Mouse (Mus musculus) kidney, postnatal 25 days (tissue): Measurements from ENCODE around the gene Gm26992.

ENCODE experiments used
- DNase-seq, 2 experiments: peaks; one replicate each; pipeline ENCODE4 v3.0.0; 2021; ENCODE audit warnings: mixed read lengths in 2 of 2

Gene Gm26992

GRCm38 (mm10) chrX:103484050-103484449 lies 62.2 kb downstream of the Gm26992 start:
- peak in 1 of 2 experiments; percentile 62 for DNase-seq

DNA sequence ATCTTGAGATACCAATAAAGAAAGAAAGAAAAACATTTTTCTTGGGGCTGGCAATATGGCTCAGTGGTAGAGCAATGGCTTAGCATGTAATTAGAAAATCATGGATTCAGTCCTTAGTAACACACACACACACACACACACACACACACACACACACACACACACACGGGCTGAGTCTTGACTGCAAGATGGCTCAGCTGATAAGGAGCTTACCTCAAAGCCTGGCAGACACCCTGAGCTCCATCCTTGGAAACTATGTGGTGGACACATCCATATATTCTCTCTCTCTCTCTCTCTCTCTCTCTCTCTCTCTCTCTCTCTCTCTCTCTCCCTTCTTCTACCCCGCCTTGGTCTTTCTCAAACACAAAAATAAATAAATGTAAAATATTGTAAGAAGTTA lies 69.0 kb downstream of the Gm26992 start:
- DNase-seq, result no peak

GRCm38 (mm10) chrX:103492398-103493256 lies 70.8 kb downstream of the Gm26992 start:
- no peak for DNase-seq

DNA sequence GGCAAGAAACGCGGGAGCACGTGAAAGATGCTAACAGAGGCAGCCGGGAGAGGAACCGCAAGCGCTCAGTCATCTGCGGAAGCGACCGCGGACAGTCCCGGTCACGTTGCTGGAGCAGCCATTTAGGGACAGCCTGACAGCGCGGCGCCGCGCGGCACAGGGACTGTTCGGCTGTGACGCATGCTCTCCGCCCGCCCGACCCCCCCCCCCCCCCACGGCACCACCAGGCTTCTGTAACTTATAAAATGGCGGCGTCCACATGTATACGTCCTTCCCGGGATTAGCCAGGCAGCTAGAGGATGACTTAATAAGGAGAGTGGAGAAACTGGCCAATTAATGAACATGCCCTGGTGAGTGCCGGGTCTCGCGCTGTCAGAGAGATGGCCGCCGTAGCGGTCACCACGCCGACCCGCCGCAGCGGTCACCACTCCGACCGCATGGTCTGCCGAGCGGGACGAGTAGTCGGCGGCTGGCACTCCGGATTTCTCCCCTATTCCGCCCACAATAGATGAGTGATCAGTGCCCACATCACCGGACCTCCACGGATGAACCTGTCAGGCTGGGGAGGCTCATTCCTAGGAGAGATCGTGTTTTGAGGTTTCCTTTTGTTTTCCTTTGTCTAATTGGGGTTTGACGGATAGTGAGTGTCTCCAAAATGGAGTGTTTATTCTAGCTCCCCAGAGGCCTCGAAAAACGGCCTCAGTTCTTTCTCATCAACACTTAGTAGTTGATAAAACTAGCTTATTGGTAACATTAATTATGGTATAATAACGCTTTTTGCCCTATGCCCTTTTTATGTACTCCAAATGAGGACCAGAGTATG lies 71.8 kb downstream of the Gm26992 start:
- DNase-seq, result peak; percentile 61 to 88

GRCm38 (mm10) chrX:103499374-103499773 lies 77.6 kb downstream of the Gm26992 start:
- DNase-seq, result no peak

DNA sequence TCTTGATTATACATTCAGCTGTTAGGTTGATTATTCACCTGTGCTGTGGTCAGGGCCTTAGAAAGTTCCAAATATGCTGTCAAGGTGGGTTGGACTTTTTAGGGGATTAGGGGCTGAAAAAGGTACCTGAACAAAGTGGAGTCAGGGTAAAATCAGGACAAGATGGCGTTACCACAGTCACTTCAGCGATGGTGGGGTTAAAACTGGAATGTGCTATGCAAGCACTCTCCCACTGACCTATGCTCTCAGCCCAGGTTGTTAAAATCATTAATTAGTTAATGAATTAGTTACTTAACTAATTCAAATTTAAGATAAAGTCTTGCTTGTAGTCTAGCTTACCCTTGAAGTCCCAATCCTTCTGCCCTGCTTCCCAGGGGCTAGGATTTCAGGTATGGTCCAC lies 78.3 kb downstream of the Gm26992 start:
- no peak for DNase-seq

DNA sequence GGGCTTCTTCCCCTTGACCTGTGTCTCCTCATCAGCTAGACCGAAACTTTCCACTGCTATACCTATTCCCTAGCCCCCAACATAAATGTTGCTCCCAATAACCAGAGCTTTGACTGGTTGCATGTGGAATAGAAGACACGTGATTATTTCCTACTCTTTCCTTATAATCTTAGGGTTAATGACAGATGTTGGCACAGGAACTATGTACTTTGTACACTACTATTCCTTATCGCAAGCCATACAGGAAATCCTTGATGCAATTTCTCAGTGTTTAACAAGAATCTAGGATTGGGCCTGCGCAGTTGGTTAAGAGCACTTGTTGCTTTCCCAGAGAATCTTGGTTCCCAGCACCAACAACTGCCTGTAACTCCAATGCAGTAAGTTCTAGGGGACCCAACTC lies 86.4 kb downstream of the Gm26992 start:
- no peak for DNase-seq

- no peak for DNase-seq
These were observed 87.6 kb downstream of the Gm26992 start for GRCm38 (mm10) chrX:103509168-103510019.

DNA sequence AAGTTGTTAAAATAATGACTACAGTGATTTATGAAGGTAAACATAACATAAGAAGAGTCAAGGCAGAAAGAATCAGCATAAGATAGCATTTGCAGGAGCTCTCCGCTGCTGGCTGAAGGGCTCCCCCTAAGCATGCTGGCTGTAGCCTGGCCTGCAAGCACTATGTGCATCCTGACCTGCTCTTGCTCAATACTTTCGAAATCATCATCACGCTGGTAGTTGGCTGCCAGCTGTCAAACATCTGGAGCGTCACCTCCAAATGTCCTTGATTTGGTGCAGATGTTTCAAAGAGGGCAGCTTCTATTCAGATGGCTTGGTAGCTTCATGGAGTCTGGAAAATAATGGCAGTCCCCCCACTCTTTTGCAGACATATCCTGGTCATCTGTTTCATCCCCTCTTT lies 93.0 kb downstream of the Gm26992 start:
- no peak for DNase-seq

- DNase-seq, result no peak
These were observed 93.5 kb downstream of the Gm26992 start for GRCm38 (mm10) chrX:103515346-103515745.

DNA sequence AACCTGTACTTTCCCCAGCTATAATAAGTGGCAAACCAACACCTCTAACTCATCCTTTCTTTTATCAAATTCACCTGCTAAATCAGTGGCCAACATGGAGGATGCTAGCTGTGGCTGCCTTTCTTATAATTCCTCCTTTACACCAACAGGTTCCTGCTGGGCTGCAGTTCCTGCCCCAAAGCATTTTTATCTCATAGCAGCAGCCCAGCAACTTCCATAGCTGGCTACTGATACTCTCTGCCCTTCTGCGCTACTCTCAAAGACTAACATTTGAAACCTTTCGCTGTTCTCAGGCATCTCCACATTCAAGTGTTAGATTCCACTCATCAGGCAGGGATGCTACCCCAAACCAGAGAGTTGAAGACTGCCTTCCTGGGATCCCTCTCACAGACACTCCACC lies 97.0 kb downstream of the Gm26992 start:
- no peak for DNase-seq

DNA sequence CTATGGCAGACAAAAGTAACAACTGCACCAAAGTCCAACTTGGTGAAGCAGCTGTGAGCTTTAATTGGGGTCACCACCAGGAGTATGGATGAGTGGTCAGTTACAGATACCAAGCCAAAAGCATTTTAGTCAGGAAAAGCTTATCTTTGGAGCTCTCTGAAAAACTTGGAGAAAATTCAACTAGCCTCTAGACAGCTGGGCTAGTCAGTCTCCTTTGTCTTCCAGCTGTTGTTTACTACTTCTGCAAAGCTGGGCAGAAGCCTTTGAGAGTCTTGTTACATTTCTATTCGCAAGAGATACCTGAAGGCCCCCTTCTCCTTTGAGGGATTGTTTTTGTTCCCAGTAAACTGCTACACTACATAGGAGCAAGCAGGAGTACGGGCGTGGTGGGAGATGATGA lies 97.7 kb downstream of the Gm26992 start:
- no peak for DNase-seq

- DNase-seq, result peak; percentile 28 to 51
These were observed 99.5 kb downstream of the Gm26992 start for GRCm38 (mm10) chrX:103521221-103521716.

DNA sequence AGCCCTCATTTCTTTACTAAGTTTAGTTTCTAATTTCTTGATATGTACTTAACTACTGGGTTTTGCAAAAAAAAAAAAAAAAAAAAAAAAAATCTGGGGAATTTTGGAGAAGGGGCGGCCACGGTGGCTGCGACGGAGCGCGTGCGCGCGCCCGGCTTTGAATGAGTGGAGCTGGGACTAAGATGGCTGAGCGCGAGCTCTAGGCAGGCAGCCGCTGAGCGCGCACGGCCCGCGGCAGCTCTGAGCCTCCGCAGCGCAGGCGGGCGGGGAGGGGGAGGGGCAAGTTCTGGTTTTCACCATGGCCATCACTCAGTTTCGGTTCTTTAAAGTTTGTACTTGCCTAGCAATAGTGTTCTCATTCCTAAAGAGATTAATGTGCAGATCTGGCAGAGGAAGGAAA lies 107.4 kb downstream of the Gm26992 start:
- DNase-seq, result peak; percentile 69 to 88
